Mouse (Mus musculus) ES-E14 (cell line): ENCODE results near the gene Parm1.

Experiments used
- CHD2 ChIP-seq: IDR thresholded peaks from 2 replicates; pipeline ENCODE4 v1.6.1; 2014; ENCODE audit warnings: mild to moderate bottlenecking, low read depth, low read length, inconsistent platforms
- HCFC1 ChIP-seq: IDR thresholded peaks from 2 replicates; pipeline ENCODE4 v1.6.1; 2012; ENCODE audit warnings: low read length, inconsistent platforms, borderline replicate concordance; ENCODE audit not compliant: insufficient read depth
- MAFK ChIP-seq: IDR thresholded peaks from 2 replicates; pipeline ENCODE4 v1.6.1; 2014; ENCODE audit warnings: mild to moderate bottlenecking, low read depth, low read length, inconsistent platforms; ENCODE audit not compliant: insufficient read depth
- ZC3H11A ChIP-seq: IDR thresholded peaks from 2 replicates; pipeline ENCODE4 v1.6.1; 2012; ENCODE audit warnings: low read depth, mild to moderate bottlenecking, inconsistent platforms, low read length, borderline replicate concordance
- ZNF384 ChIP-seq: IDR thresholded peaks from 2 replicates; pipeline ENCODE4 v1.6.1; 2012; ENCODE audit warnings: low read depth, low read length, inconsistent platforms

- no peak for TF ChIP-seq MAFK
- TF ChIP-seq CHD2: no peak
- no peak for TF ChIP-seq ZC3H11A
- no peak for TF ChIP-seq ZNF384
- no peak for TF ChIP-seq HCFC1
Observed at GRCm38 (mm10) chr5:91475241-91475640, 42.2 kb upstream of the Parm1 start.
